Mouse (Mus musculus): Measurements from ENCODE around the gene Cdh13.

Cdh13 gene

GRCm38 (mm10) chr8:119358175-119358574, 1074.6 kb downstream of the Cdh13 start:
- no peak for DNase-seq (ENCODE audit: low spot score)

GRCm38 (mm10) chr8:119358836-119359235, 1075.3 kb downstream of the Cdh13 start:
- DNase-seq (ENCODE audit: low spot score) = no peak

- DNase-seq (ENCODE audit: low spot score) = no peak
These were observed 1077.3 kb downstream of the Cdh13 start for GRCm38 (mm10) chr8:119360686-119361295.
